Mouse (Mus musculus): ENCODE results near the gene Cacnb4.

Cacnb4 gene

GRCm38 (mm10) chr2:52603935-52604650 is 72.5 kb downstream of the Cacnb4 start:
- DNase-seq (ENCODE audit: low spot score) = no peak

GRCm38 (mm10) chr2:52603421-52603820 is 73.2 kb downstream of the Cacnb4 start:
- peak; percentile 37 for DNase-seq (ENCODE audit: low spot score)

GRCm38 (mm10) chr2:52602921-52603320 is 73.7 kb downstream of the Cacnb4 start:
- DNase-seq (ENCODE audit: low spot score) = no peak

GRCm38 (mm10) chr2:52602228-52602627 is 74.4 kb downstream of the Cacnb4 start:
- DNase-seq (ENCODE audit: low spot score) = no peak

GRCm38 (mm10) chr2:52597511-52597910 is 79.1 kb downstream of the Cacnb4 start:
- no peak for DNase-seq (ENCODE audit: low spot score)

GRCm38 (mm10) chr2:52593814-52594213 is 82.8 kb downstream of the Cacnb4 start:
- DNase-seq (ENCODE audit: low spot score) = no peak

- DNase-seq (ENCODE audit: low spot score) = no peak
These were observed 83.4 kb downstream of the Cacnb4 start for GRCm38 (mm10) chr2:52593260-52593659.

GRCm38 (mm10) chr2:52590970-52591347 is 85.7 kb downstream of the Cacnb4 start:
- DNase-seq (ENCODE audit: low spot score) = peak; percentile 75

GRCm38 (mm10) chr2:52590340-52590969 is 86.2 kb downstream of the Cacnb4 start:
- no peak for DNase-seq (ENCODE audit: low spot score)

- no peak for DNase-seq (ENCODE audit: low spot score)
These were observed 87.1 kb downstream of the Cacnb4 start for GRCm38 (mm10) chr2:52589514-52589913.

- no peak for DNase-seq (ENCODE audit: low spot score)
These were observed 91.2 kb downstream of the Cacnb4 start for GRCm38 (mm10) chr2:52585384-52585783.

GRCm38 (mm10) chr2:52581132-52581781 is 95.4 kb downstream of the Cacnb4 start:
- no peak for DNase-seq (ENCODE audit: low spot score)

- no peak for DNase-seq (ENCODE audit: low spot score)
These were observed 95.9 kb downstream of the Cacnb4 start for GRCm38 (mm10) chr2:52580697-52581096.

- DNase-seq (ENCODE audit: low spot score) = peak; percentile 47
These were observed 97.8 kb downstream of the Cacnb4 start for GRCm38 (mm10) chr2:52578846-52579245.

GRCm38 (mm10) chr2:52577700-52578099 is 98.9 kb downstream of the Cacnb4 start:
- no peak for DNase-seq (ENCODE audit: low spot score)

GRCm38 (mm10) chr2:52576546-52576945 is 100.1 kb downstream of the Cacnb4 start:
- DNase-seq (ENCODE audit: low spot score) = no peak

- no peak for DNase-seq (ENCODE audit: low spot score)
These were observed 100.9 kb downstream of the Cacnb4 start for GRCm38 (mm10) chr2:52575637-52576175.

- DNase-seq (ENCODE audit: low spot score) = no peak
These were observed 101.7 kb downstream of the Cacnb4 start for GRCm38 (mm10) chr2:52574929-52575328.

GRCm38 (mm10) chr2:52572221-52572620 is 104.4 kb downstream of the Cacnb4 start:
- DNase-seq (ENCODE audit: low spot score) = no peak

- no peak for DNase-seq (ENCODE audit: low spot score)
These were observed 105.2 kb downstream of the Cacnb4 start for GRCm38 (mm10) chr2:52571339-52571968.

GRCm38 (mm10) chr2:52570781-52571180 is 105.8 kb downstream of the Cacnb4 start:
- DNase-seq (ENCODE audit: low spot score) = no peak

GRCm38 (mm10) chr2:52570171-52570570 is 106.5 kb downstream of the Cacnb4 start:
- no peak for DNase-seq (ENCODE audit: low spot score)
